In the genomic region with DNA sequence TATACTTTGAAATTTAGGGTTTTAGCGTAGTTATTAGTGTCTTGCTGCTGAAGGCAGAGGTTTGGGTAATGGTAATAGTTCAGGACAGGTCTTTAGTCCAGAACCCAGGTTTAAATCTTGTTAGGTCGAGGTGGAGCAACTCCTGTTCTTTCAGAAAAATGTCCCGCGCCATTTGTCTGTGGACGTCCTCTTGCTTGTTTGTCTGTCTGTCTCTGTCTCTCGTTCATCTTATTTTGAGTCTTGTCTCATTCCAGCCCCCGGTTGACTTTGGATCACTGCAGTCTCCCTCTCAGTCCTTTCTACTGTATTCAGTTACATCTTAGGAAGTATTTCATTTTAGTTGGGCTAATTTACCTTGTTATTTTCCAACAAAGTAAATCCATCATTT, we compare ENCODE assay signal across 9 mouse cellular contexts. TPM values are rescaled to one million over a fixed set of nuclear protein-coding genes. Genes with fewer than 3 reads are reported as not detected.
DNase-seq lines count a peak whose midpoint lies in the region; ATAC-seq and TF ChIP-seq lines count a peak whose summit lies in the region.
"Had no signal": no experiment of that assay in that cellular context is flagged by ENCODE, and none has a peak within 500 bp of the region (broad histone marks: within the 10 kb centered on the region; RNA-seq: fewer than 3 reads in every experiment).

No protein-coding gene starts in this region.

- H3K9ac ChIP-seq in ES-E14 (ENCODE audit: insufficient read depth, low read depth, low read length, poor library complexity, severe bottlenecking), result peak overlapping the region; percentile 64; the same call in 1 of the 2 replicates
- peak overlapping the region; percentile 93 for H3K9ac ChIP-seq in heart, embryonic 13.5 days
- peak overlapping the region; percentile 96 for H3K9ac ChIP-seq in liver, embryonic 14.5 days (replicated peaks)

- H3K36me3 ChIP-seq in ES-E14 (ENCODE audit: control insufficient read depth, insufficient read depth, low read length, poor library complexity, severe bottlenecking), result peaks cover 4% of the 10 kb centered on the region
- H3K36me3 ChIP-seq in heart, embryonic 13.5 days, result peaks cover 31% of the 10 kb centered on the region
- H3K36me3 ChIP-seq in liver, embryonic 14.5 days (replicated peaks; ENCODE audit: control insufficient read depth, insufficient read depth, low read depth), result peaks cover 14% of the 10 kb centered on the region

- peak overlapping the region; percentile 87 for H3K4me3 ChIP-seq in gastrocnemius, adult 2 months
- H3K4me3 ChIP-seq in ES-E14 (ENCODE audit: insufficient read depth in 1 of 2, low read depth in 1 of 2, low read length in 2 of 2, poor library complexity in 1 of 2, severe bottlenecking in 1 of 2), result peak overlapping the region; percentile 82 to 85
- peak overlapping the region; percentile 88 for H3K4me3 ChIP-seq in heart, embryonic 13.5 days
- H3K4me3 ChIP-seq in liver, embryonic 14.5 days (ENCODE audit: insufficient read depth in 1 of 2, low read depth in 2 of 2, low read length in 2 of 2), result peak overlapping the region; percentile 84 to 92

- peak overlapping the region; percentile 99 for H3K27ac ChIP-seq in gastrocnemius, adult 2 months
- H3K27ac ChIP-seq in ES-E14 (ENCODE audit: insufficient read depth, low read depth, low read length, poor library complexity, severe bottlenecking), result no peak overlapping the region
- peak overlapping the region; percentile 90 for H3K27ac ChIP-seq in heart, embryonic 13.5 days (replicated peaks)
- H3K27ac ChIP-seq in liver, embryonic 14.5 days, result peak overlapping the region; percentile 86

- intact Hi-C loops in gastrocnemius, adult 2 months (cut with DNase I), result no loop called here

- no peak for TF ChIP-seq CTCF in gastrocnemius, adult 2 months (IDR thresholded peaks at IDR 0.05)
- TF ChIP-seq CTCF in liver, embryonic 14.5 days (IDR thresholded peaks at IDR 0.05; ENCODE audit: low read depth), result no peak

- WGBS in heart, embryonic 13.5 days, result 1% methylated on average over 7 of the region's 7 CpGs
- 2% methylated on average over 7 of the region's 7 CpGs for WGBS in liver, embryonic 14.5 days (ENCODE audit: insufficient replicate concordance)

- ATAC-seq in heart, embryonic 13.5 days (ENCODE audit: extremely low read depth, insufficient number of reproducible peaks, low FRiP score, low TSS enrichment), result no peak
- ATAC-seq in liver, embryonic 14.5 days (ENCODE audit: insufficient read depth), result no peak
- ATAC-seq in monocyte, adult 5-6 weeks (replicated peaks; ENCODE audit: insufficient number of reproducible peaks, low FRiP score, low TSS enrichment, poor library complexity, severe bottlenecking), result no peak

- in situ Hi-C loops in ES-E14 (cut with MboI; ENCODE audit: low sequenced_read_pairs in 2 of 2, unreplicated experiment in 2 of 2), result no loop called here

- no peaks in the 10 kb centered on the region for H3K9me3 ChIP-seq in ES-E14 (ENCODE audit: control insufficient read depth, insufficient read depth, low read depth, low read length)
- H3K9me3 ChIP-seq in heart, embryonic 13.5 days, result no peaks in the 10 kb centered on the region
- no peaks in the 10 kb centered on the region for H3K9me3 ChIP-seq in liver, embryonic 14.5 days (ENCODE audit: control insufficient read depth, low read length)

- H3K4me1 ChIP-seq in ES-E14 (ENCODE audit: control insufficient read depth in 2 of 2, insufficient read depth in 2 of 2, low read length in 2 of 2, poor library complexity in 1 of 2), result peaks cover 0 to 4% of the 10 kb centered on the region in 2 experiments; a peak in 2 of 4 replicates
- peaks cover 30% of the 10 kb centered on the region for H3K4me1 ChIP-seq in heart, embryonic 13.5 days
- peaks cover 11 to 12% of the 10 kb centered on the region in 2 experiments for H3K4me1 ChIP-seq in liver, embryonic 14.5 days (replicated peaks; ENCODE audit: control insufficient read depth in 2 of 2, insufficient read depth in 2 of 2, low read length in 1 of 2)

- peak overlapping the region; percentile 84 for H3K4me2 ChIP-seq in heart, embryonic 13.5 days
- peak overlapping the region; percentile 77 for H3K4me2 ChIP-seq in liver, embryonic 14.5 days (ENCODE audit: low read depth)

- TF ChIP-seq EP300 in liver, embryonic 14.5 days (IDR thresholded peaks at IDR 0.05; ENCODE audit: low read depth), result no peak

- DNase-seq in gastrocnemius, adult 2 months, result no peak
- no peak for DNase-seq in gastrocnemius, adult 18-20 months (ENCODE audit: low spot score)
- no peak for DNase-seq in ES-E14 (ENCODE audit: low read depth, low spot score)
- DNase-seq in liver, embryonic 14.5 days (ENCODE audit: low read depth in 3 of 3, low spot score in 3 of 3), result peak in 1 of 3 experiments; percentile 37
- no peak for DNase-seq in cerebellum, adult 11-12 months
- no peak for DNase-seq in thymus, postnatal 36 days

- H3K27me3 ChIP-seq in heart, embryonic 13.5 days (replicated peaks), result no peaks in the 10 kb centered on the region
- no peaks in the 10 kb centered on the region for H3K27me3 ChIP-seq in liver, embryonic 14.5 days (ENCODE audit: control insufficient read depth, insufficient read depth, low read length)

TF ChIP-seq in ES-E14, 5 proteins besides CTCF, POLR2A, EP300 and RAD21:
- TF ChIP-seq HCFC1 (IDR thresholded peaks at IDR 0.05; ENCODE audit: borderline replicate concordance, insufficient read depth, low read length) (no peak), ZNF384 (IDR thresholded peaks at IDR 0.05; ENCODE audit: low read depth, low read length) (no peak), CHD2 (IDR thresholded peaks at IDR 0.05; ENCODE audit: low read depth, low read length) (no peak), MAFK (IDR thresholded peaks at IDR 0.05; ENCODE audit: insufficient read depth, low read depth, low read length) (no peak), ZC3H11A (IDR thresholded peaks at IDR 0.05; ENCODE audit: borderline replicate concordance, low read depth, low read length) (no peak)

RNA-seq across cellular contexts. Expression of a gene that starts 0.8 kb away (rescaled TPM):
- 10 to 100 TPM; 43.2 to 48.0 TPM for total RNA-seq in gastrocnemius, adult 2 months (2021)
- 10 to 100 TPM; 41.3 to 46.5 TPM for total RNA-seq in gastrocnemius, adult 18-20 months (2021)
- 25.1 and 28.8 TPM in 2 replicates for total RNA-seq in ES-E14 (2012; rRNA removed)
- 28.6 and 28.7 TPM in 2 replicates for polyA plus RNA-seq in heart, embryonic 13.5 days (2015; fragmentation: Nextera tagmentation; extraction: Ambion mirVana)
- polyA plus RNA-seq in liver, embryonic 14.5 days (2012; rRNA removed), result 9.9 and 11.3 TPM in 2 replicates
- polyA plus RNA-seq in liver, embryonic 14.5 days (2014; fragmentation: Nextera tagmentation; extraction: Ambion mirVana), result 10.2 and 10.9 TPM in 2 replicates
- total RNA-seq in monocyte, adult 5-6 weeks (2017), result 30.7 to 46.7 TPM (median 44.1 TPM) in 3 replicates

RNA-seq across cellular contexts. Expression of a gene that starts 32.3 kb away (rescaled TPM):
- not detected for total RNA-seq in gastrocnemius, adult 2 months (2021)
- under 1 TPM; 0.32 to 0.33 TPM for total RNA-seq in gastrocnemius, adult 18-20 months (2021)
- total RNA-seq in ES-E14 (2012; rRNA removed), result 0.31 TPM in 1 of 2 replicates, not detected in the other
- not detected in 2 replicates for polyA plus RNA-seq in heart, embryonic 13.5 days (2015; fragmentation: Nextera tagmentation; extraction: Ambion mirVana)
- not detected in 2 replicates for polyA plus RNA-seq in liver, embryonic 14.5 days (2012; rRNA removed)
- polyA plus RNA-seq in liver, embryonic 14.5 days (2014; fragmentation: Nextera tagmentation; extraction: Ambion mirVana), result not detected in 2 replicates
- not detected in 3 replicates for total RNA-seq in monocyte, adult 5-6 weeks (2017)
- total RNA-seq: layer of hippocampus, adult 18-20 months had no signal
